Mouse (Mus musculus): ENCODE data around the gene Acta2. TPM values are rescaled to one million over a fixed set of nuclear protein-coding genes. Genes with fewer than 3 reads are reported as not detected.

The Acta2 gene
- total RNA-seq (2021), result 10 to 100 TPM in 1 of 2 experiments, 1 to 10 TPM in 1; 9.3 to 10.5 TPM

- no peak for DNase-seq
These were observed at the start of gene Acta2 for GRCm38 (mm10) chr19:34254880-34255681. TSS of gene Acta2 (minus strand) at chr19:34255590.

DNA sequence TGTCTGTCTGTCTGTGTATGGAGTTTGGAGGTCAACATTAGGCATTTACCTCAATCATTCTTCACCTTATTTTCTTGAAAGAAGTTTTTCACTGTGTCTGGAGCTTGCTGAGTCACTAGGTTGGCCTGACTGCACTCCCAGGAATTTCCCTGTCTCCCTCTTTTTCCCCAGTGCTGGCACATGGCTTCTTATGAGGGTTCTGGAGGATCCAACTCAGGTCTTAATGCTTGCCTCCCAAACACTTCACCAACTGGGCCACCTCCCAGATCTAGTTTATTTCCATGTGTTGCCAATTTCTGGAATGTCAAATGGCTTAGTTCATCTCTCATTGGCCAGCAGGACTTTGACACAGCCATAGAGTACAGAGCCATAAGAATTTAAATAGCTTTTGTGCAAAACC is 49.5 kb upstream of the Acta2 start:
- intact Hi-C loops (cut with DNase I), result no loop called here
- DNase-seq, result no peak

More at GRCm38 (mm10) chr19:34254880-34255681, at the start of gene Acta2:
- intact Hi-C loops (cut with DNase I), result no loop called here

DNA sequence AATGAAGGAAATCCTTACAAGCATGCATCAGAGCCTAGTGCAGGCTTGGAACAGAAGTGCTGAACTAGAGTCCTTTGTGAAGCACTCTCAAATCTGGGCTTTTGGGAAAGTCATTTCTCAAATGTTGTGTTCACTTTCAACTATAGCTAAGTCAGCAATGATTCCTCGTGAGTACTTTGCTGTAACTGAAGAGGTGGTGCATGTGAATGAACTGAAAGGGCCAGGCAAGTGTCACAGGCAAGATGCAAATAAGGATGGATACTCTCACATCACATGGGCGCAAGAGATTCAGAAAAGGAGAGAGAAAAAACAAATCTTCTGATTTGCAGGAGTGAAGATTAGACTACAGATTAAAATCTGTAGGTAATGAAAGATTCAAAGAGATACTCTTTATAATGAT is 45.0 kb upstream of the Acta2 start:
- no peak for DNase-seq
- intact Hi-C loops (cut with DNase I), result no loop called here

DNA sequence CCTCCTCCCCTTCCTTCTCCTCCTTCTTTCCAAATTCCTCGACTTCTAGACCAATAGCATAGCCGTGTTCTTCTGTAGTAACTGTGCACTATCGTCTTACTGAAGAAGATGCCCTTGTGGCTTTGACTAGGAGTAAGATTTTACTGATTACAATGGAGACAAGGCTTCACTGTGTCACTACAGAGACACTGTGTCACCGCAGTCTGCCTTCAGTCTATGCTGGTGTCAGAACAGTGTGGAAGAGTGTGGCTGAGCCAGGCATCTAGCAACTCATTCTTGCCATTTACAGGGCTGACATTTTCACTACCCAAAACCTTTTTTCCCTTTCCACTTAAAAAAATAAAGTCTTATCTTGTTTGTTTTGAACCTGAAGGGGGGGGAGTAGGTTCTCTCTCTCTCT is 43.8 kb upstream of the Acta2 start:
- intact Hi-C loops (cut with DNase I), result no loop called here

DNA sequence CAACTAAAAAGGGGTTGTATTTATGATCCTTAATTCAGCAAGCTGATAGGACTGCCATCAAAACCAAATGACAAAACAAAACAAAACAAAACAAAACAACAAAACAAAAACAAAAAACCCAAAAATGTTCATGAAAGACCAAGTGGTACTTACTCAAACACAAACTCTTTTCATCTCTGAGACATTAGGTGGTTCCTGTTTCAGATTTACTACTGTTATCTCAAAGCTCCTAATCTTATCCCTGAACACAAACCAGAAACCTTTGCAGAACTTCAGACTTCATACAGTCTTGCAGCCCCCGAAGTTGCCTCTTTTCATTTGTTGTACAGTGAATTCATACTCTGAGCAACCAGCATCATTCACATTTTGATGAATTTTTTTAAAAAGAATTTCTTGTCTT is 43.1 kb upstream of the Acta2 start:
- no peak for DNase-seq
- intact Hi-C loops (cut with DNase I), result no loop called here

More for the DNA sequence above, 43.8 kb upstream of the Acta2 start:
- DNase-seq, result no peak

DNA sequence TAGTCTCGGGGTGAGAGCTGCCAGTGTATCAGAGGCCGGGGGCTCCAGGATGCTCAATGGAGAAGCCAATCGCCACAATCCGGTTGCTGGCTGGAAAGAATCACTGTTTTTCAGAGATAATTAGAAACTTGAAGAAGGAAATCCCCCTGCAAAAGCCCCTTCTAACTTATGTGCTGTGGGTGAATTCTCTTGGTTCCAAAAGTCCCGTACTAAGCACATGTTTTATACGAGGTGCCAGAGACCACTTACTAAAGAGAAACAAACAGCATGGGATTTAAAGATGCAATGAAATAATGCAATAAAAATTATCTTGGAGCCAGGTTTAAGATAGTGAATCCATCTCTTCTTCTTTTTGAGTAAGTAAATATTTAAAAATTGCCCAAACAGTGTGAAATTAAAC is 40.1 kb upstream of the Acta2 start:
- no peak for DNase-seq

GRCm38 (mm10) chr19:34293376-34293947 is 38.1 kb upstream of the Acta2 start:
- no peak for DNase-seq
- intact Hi-C loops (cut with DNase I), result no loop called here

More for the DNA sequence above, 40.1 kb upstream of the Acta2 start:
- intact Hi-C loops (cut with DNase I), result no loop called here

DNA sequence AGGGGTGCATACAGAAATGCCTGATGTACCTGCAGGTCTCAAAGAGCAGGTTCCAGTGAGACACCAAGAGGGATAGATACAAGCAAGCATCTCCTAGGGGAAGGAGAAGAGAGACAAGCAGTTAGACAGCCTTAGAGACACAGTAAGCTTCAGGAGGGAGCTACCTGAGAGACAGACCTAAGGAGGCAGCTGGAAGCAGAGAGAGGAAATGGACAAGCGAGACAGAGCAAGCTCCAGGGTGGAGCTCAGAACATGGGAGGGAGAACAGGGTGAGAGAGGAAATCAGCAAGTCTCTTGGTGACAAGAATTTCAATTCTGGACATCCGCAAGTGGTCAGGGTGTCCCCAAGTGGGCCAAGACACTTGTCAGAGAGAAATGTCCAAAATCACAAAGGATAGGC is 37.3 kb upstream of the Acta2 start:
- no peak for DNase-seq
- intact Hi-C loops (cut with DNase I), result no loop called here

- DNase-seq, result no peak
- intact Hi-C loops (cut with DNase I), result no loop called here
These were observed 36.6 kb upstream of the Acta2 start for GRCm38 (mm10) chr19:34291956-34292355.

DNA sequence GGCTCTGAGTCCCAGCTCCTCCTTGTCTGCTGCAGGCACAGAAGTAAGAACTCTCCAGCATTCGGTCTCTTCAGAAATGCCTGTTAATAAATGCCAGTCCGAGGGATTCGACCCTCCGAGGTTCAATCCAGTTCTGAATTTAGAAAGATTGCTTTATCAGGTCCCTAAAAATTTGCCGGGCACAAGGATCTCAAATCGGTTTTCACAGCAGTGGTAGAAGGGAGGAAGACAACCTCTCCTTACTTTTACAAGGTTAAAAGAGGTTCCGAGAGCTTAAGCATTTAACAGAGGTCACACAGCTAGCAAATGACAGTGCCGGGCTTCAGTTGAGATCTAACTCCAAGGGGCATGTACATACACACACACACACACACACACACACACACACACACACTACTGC is 36.0 kb upstream of the Acta2 start:
- intact Hi-C loops (cut with DNase I), result no loop called here
- no peak for DNase-seq

- intact Hi-C loops (cut with DNase I), result no loop called here
- no peak for DNase-seq
These were observed 35.5 kb upstream of the Acta2 start for GRCm38 (mm10) chr19:34290872-34291341.

DNA sequence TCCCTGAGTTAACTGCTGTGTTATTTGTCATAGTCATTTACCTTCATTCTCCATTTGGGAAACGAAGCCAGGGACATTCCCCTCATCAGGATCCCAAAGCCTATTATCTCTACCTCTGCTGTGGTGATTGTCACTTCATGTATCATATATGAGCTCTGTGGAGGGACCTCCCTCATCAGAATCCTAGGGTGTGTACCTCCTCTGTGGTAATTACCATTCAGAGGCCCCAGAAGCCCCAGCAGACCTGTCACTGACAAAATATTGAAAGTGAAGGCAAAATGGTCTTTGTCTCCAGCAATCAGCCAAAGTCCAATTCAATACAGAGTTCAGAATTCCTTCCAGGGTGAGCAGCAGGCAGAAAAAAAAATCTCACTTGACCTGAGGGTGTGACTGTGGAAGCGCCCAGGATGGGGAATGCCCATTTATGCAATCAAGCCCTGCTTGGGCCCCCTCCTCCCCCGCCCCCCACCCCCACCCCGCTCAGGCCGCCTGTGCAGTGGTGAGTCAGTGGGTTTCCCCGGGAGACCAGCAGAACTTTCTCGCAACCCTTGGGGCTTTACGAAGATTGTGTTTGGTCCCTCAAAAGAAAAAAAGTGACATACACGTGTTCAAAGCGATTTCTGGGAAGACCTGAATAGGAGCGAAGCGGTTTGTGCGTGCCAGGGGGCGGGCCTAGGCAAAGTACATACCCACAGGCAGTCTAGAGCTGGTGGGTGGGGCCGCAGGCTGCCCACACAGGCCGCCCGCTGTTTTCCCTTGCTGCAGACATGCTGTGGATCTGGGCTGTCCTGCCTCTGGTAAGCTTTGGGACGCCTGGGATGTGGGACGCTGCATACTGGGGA is 34.8 kb upstream of the Acta2 start, which contains the start of gene Fas:
Fas (plus strand) TSS at position 719 of the 842 bp plus-strand sequence.
- intact Hi-C loops (cut with DNase I), result no loop called here
- DNase-seq, result peak; percentile 47

DNA sequence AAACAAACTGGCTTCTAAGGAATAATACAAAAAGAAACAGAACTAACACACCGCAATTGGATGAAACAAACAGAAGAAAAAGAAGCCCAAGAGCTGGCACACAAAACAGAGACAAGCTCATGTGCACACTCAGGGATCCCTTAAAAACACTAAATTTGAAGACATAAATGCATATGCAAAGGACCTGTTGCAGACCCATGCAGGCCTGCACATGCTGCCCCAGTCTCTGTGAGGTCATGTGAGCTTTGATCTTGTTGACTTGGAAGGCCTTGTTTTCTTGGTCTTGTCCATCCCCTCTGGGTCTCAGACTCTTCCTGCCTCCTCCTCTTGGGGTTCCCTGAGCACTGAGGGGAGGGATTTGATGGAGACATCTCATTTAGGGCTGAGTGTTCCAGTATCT is 33.3 kb upstream of the Acta2 start:
- DNase-seq, result no peak
- intact Hi-C loops (cut with DNase I), result no loop called here

DNA sequence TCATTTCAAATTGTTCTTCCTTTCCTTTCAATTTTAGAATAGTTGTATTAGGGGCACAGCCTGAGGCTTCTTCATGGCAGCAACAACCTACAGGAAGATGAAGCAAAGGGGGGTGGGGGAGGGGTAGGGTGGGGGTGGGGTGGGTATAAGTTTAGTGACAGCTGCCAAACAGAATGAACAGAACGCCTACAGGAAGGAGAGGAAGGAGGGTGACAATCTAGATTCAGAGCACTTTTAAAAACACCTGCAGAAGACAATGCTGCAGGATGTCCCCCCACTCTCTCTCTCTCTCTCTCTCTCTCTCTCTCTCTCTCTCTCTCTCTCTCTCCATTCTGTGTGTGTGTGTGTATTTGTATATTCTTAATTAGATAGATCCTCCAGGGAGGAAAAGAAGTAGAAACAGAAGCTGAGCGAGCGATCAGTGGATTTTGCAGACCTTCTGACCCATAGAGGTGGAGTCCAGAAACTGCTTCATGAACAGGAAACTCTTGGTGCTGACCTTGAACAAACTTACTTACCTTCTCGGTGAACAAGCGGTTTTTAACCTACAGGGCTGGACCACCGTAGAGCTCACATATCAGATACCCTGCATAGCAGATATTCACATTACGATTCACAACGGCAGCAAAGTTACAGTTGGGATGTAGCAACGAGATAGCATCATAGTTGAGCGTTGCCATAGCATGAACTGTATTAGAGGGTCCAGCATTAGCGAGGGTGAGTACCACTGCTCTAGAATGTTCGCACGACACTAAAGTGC is 32.4 kb upstream of the Acta2 start:
- intact Hi-C loops (cut with DNase I), result no loop called here
- DNase-seq, result no peak

DNA sequence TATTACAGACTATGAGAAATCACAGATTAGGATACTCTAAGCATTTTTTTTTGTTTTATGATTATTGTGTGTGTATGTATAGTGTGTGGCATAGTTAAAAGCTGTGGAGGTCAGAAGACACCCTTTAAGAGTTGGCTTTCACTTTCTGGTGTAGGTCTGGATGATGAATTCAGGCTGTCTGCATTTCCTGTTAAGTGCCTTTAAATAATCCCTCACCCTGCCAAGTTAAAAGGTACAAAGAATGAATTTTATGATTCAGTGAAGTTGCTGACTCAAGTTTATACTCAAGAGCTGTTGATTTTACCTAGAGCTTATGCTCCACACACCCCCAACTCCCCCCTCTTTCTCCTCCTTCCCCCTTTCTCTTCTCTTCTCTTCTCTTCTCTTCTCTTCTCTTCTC is 31.8 kb upstream of the Acta2 start:
- intact Hi-C loops (cut with DNase I), result no loop called here
- DNase-seq, result no peak

DNA sequence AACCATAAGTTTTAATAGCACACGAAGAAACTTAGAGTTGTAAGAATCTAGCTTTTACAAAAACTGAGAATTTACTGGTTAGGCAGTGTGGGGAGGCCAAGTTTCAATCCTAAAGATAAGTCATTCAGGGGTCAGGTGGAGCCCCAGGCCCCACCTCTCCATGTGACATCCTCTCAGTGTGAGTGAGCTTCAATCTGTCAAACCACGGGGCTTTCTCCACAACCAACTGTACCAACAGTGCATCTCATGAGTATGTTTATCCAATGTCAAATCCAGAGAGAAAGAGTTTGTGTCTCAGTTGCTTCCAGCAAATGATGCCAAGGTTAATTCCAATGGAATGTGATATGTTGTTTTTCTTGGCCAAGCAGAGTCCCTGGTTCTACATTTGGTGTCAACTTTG is 29.4 kb upstream of the Acta2 start:
- intact Hi-C loops (cut with DNase I), result no loop called here
- DNase-seq, result no peak

- no peak for DNase-seq
- intact Hi-C loops (cut with DNase I), result no loop called here
These were observed 29.0 kb upstream of the Acta2 start for GRCm38 (mm10) chr19:34284383-34284782.

- intact Hi-C loops (cut with DNase I), result no loop called here
These were observed 28.2 kb upstream of the Acta2 start for GRCm38 (mm10) chr19:34283614-34284013.

GRCm38 (mm10) chr19:34278078-34278477 is 22.7 kb upstream of the Acta2 start:
- no peak for DNase-seq
- intact Hi-C loops (cut with DNase I), result no loop called here

More at GRCm38 (mm10) chr19:34283614-34284013, 28.2 kb upstream of the Acta2 start:
- no peak for DNase-seq

- DNase-seq, result no peak
- intact Hi-C loops (cut with DNase I), result no loop called here
These were observed 17.7 kb upstream of the Acta2 start for GRCm38 (mm10) chr19:34273073-34273472.

All from left cerebral cortex, postnatal 4 days (tissue).